Mouse (Mus musculus) heart, embryonic 11.5 days (tissue): ENCODE data around the gene Nfic. TPM values are rescaled to one million over a fixed set of nuclear protein-coding genes. Genes with fewer than 3 reads are reported as not detected.

ENCODE experiments used
- ATAC-seq: fragments of 200-750 bp; cut with Nextera tagmentation; replicated peaks from 2 replicates; pipeline ENCODE4 v1.8.0; 2017; ENCODE audit warnings: moderate library complexity; ENCODE audit not compliant: insufficient number of reproducible peaks, low FRiP score, low TSS enrichment
- H3K27ac ChIP-seq: fragments of 300-500 bp; sonication (generic); 2 replicates; pipeline ENCODE4 v1.5.1; 2014; ENCODE audit warnings: mild to moderate bottlenecking, low read depth, low read length
- H3K27me3 ChIP-seq: fragments of 300-500 bp; sonication (generic); 2 replicates; pipeline ENCODE4 v1.6.1; 2014; ENCODE audit warnings: mild to moderate bottlenecking, low read length, mixed read lengths; ENCODE audit not compliant: control insufficient read depth, insufficient read depth
- H3K36me3 ChIP-seq: fragments of 300-500 bp; sonication (generic); 2 replicates; pipeline ENCODE4 v1.6.1; 2014; ENCODE audit warnings: mild to moderate bottlenecking, low read length, moderate library complexity, mixed read lengths; ENCODE audit not compliant: control insufficient read depth, insufficient read depth
- H3K4me1 ChIP-seq: fragments of 300-500 bp; sonication (generic); 2 replicates; pipeline ENCODE4 v1.6.1; 2014; ENCODE audit warnings: low read length; ENCODE audit not compliant: control insufficient read depth, insufficient read depth
- H3K4me2 ChIP-seq: fragments of 300-500 bp; sonication (generic); 2 replicates; pipeline ENCODE4 v1.6.1; 2014; ENCODE audit warnings: mild to moderate bottlenecking, moderate library complexity
- H3K4me3 ChIP-seq: fragments of 300-500 bp; sonication (generic); 2 replicates; pipeline ENCODE4 v1.5.1; 2014; ENCODE audit warnings: low read depth, low read length
- H3K9ac ChIP-seq: fragments of 300-500 bp; sonication (generic); 2 replicates; pipeline ENCODE4 v1.6.1; 2014; ENCODE audit warnings: mild to moderate bottlenecking, low read depth, low read length, moderate library complexity
- H3K9me3 ChIP-seq: fragments of 300-500 bp; sonication (generic); replicated peaks from 2 replicates; pipeline ENCODE4 v1.6.1; 2016; ENCODE audit warnings: low read length; ENCODE audit not compliant: control insufficient read depth
- WGBS: fragments of 180-500 bp; shearing (Covaris S2); extraction: QIAGEN DNeasy Blood & Tissue Kit; methylation state at CpG from one replicate; pipeline ENCODE4 v1.1.7; 2014; ENCODE audit not compliant: insufficient replicate concordance; 5-methylcytosine and 5-hydroxymethylcytosine counted together
- polyA plus RNA-seq: library from polyadenylated mRNA; unstranded; fragments of >200 nt; fragmentation: Nextera tagmentation; extraction: Ambion mirVana; gene quantifications from 2 replicates; pipeline ENCODE4 v1.2.1, GENCODE M21; 2014

The Nfic gene
- polyA plus RNA-seq, 1 experiment from 2014 or later, result 28.1 TPM

DNA sequence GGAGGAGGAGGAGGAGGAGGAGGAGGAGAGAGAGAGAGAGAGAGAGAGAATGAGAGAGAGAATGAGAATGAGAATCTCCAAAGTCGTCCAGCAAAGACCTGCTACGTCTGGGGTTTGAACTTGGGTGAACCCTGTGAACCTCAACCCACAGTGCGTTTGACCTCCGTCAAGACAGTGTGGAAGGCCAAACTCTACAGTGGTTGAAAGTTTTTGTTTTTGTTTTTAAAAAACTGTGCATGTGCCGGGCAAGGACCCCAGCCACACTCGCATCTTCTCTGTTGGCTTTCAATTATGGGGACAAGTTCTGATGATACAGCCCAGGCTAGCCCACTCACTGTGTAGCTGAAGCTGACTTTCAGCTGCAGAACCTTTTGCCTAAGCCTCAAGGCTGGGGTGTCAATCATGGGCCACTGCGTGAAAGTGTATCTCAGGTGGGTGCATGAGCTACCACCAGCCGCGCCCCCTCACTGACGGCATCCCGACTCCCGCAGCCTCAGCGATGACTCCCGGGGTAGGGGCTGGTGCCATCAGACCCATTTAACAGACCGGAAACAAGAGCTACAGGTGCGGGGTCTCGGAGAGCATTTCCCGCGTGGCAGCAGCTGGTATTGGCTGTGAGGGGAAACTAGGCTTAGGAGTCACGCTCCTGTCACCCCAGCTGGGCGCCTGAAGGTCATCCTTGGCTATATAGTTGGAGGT lies 23.1 kb downstream of the Nfic start:
- WGBS, result 62% methylated on average over 21 of the region's 21 CpGs
- Histone ChIP-seq H3K9me3 (no peaks in the 10 kb centered on the region), H3K36me3 (no peaks in the 10 kb centered on the region), H3K27me3 (peaks cover 16% of the 10 kb centered on the region), H3K4me2 (peak overlapping the region; percentile 61), H3K9ac (no peak overlapping the region), H3K27ac (no peak overlapping the region), H3K4me1 (peaks cover 20% of the 10 kb centered on the region), H3K4me3 (0 out of 2 replicates have a peak overlapping the region, but pooled peaks have one; percentile 12)
- no peak for ATAC-seq

DNA sequence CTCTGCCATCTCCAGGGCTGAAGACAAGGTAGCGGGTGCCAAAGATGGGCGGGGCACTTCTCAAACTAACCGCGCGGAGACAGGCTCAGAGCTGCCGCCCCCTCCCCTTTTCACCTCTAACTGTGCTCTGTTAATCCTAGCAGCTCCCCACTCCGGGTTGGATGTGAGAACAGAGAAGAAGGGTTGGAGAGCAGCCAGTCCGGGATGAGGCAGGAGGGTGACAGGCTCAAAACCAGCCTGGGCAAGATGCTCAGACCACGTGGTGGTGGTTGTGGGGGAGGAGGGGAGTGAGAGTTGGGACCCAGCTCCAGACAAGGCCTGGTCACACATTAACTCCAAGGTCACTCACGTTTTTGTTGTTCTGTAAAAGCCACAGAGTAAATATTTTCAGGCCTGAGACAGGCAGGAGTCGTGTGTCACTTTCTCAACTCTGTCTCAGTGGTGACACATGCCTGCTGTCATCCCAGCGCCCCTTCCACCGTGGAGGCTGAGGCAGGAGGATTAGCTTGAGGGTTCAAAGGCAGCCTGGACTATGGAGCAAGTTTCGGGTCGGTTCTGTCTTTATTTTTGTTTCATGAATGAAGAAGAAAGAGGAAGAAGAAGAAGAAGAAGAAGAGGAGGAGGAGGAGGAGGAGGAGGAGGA lies 23.8 kb downstream of the Nfic start:
- Histone ChIP-seq H3K9ac (no peak overlapping the region), H3K4me2 (peak overlapping the region; percentile 97), H3K4me1 (peaks cover 25% of the 10 kb centered on the region), H3K27ac (no peak overlapping the region), H3K36me3 (no peaks in the 10 kb centered on the region), H3K9me3 (no peaks in the 10 kb centered on the region), H3K4me3 (peak overlapping the region; percentile 68), H3K27me3 (peaks cover 16% of the 10 kb centered on the region)
- ATAC-seq, result no peak
- 21% methylated on average over 15 of the region's 15 CpGs for WGBS

DNA sequence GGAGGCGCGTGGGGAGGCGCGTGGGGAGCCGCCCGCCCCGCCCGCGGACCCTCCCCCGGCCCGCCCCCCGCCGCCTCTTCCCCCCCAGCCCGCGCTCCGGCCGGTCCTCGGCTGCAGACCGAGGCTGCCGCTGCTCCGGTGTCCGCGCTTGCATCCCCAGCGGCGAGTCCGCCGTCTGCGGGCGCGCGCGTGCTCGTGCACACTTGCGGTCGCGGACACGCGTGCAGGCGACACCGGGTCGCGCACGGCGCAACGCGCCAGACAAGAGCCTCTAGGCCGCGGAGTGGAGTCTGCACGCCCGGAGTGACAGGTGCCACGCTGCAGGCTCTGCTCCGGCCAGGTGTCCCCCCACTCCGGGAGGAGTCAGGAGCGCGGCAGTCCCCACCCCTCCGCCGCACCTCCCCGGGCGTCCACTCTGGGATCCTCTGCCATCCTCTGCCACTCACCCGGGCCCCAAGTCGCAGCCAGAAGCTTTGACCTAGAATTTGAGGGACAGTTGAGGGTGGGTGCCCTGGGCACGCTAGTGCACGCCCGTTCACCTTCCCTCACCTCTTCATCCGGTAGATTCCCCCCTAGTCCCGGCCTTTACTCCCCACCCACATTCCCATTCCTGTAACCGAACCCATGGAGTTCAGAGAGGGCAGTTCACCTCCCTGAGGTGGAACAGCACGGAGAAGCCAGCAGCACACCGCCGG lies 24.5 kb downstream of the Nfic start:
- Histone ChIP-seq H3K27me3 (peaks cover 16% of the 10 kb centered on the region), H3K27ac (peak overlapping the region; percentile 58), H3K4me3 (peak overlapping the region; percentile 68), H3K9ac (peak overlapping the region; percentile 72), H3K4me2 (peak overlapping the region; percentile 97), H3K36me3 (no peaks in the 10 kb centered on the region), H3K4me1 (peaks cover 27% of the 10 kb centered on the region), H3K9me3 (no peaks in the 10 kb centered on the region)
- 2% methylated on average over 48 of the region's 70 CpGs for WGBS
- no peak for ATAC-seq

DNA sequence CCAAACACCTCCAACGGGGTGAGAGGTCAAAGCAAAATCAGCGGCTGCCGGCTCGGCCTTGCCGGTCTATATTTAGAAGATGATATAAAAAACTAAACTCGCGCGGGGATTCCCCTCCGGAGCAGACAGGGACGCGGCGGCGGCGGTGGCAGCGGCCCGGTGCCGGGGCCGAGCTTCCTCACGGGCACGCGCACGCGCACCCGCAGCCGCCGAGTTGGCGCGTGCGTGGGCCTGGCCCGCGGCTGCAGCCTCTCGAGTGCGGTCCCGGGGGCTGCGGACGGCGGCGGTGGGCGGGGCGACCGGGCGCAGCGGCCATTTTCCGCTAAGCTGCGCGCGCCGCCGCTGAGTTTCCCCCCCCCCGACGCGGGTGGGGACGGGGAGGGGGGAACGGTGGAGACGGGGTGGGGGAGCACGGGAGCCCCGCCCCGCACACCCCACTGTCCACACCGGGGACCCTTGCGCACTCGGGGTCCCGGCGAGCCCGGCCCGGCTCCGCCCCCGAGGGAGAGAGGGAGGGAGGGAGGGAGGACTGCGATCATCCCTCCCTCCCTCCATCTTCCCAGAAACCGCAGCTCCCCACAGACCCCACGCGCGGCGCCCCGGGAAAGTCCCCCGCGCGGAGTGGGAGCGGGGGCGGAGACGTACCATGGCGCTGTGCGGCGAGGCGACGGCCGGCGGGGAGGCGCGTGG lies 25.1 kb downstream of the Nfic start:
- Histone ChIP-seq H3K9me3 (no peaks in the 10 kb centered on the region), H3K27ac (peak overlapping the region; percentile 58), H3K36me3 (no peaks in the 10 kb centered on the region), H3K27me3 (peaks cover 20% of the 10 kb centered on the region), H3K4me2 (peak overlapping the region; percentile 97), H3K4me3 (peak overlapping the region; percentile 68), H3K4me1 (peaks cover 31% of the 10 kb centered on the region), H3K9ac (peak overlapping the region; percentile 72)
- ATAC-seq, result peak; percentile 19; the same call in 1 of the 2 replicates
- under 1% methylated on average over 57 of the region's 89 CpGs for WGBS

DNA sequence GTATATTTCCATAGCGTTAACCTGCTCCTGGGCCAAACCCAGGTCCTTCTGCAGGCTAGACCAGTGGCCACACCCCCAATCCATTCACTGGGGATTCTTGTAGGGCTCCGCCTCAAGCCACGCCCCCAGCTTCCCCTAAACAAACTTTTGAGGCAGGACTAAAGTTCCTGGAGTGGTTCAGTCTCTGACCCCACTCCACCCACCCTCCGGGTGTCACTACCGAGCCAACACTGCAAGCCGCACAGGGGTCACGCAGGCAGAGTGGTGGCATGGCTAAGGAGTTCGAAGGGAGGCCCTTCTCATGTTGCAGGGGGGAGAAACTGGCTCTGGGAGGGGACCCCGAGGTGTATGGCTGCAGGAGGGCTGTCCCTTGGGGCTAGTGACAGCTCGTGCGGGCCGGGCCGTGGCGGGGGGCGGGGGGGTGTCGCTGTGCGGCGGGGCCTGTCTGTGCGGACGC lies 25.8 kb downstream of the Nfic start:
- peak overlapping the region; percentile 68 for H3K4me3 ChIP-seq
- H3K9ac ChIP-seq, result peak overlapping the region; percentile 72
- H3K36me3 ChIP-seq, result no peaks in the 10 kb centered on the region
- under 1% methylated on average over 20 of the region's 20 CpGs for WGBS
- peak overlapping the region; percentile 97 for H3K4me2 ChIP-seq
- peaks cover 22% of the 10 kb centered on the region for H3K27me3 ChIP-seq
- peaks cover 34% of the 10 kb centered on the region for H3K4me1 ChIP-seq
- no peaks in the 10 kb centered on the region for H3K9me3 ChIP-seq
- H3K27ac ChIP-seq, result peak overlapping the region; percentile 58
- peak; percentile 19 for ATAC-seq

DNA sequence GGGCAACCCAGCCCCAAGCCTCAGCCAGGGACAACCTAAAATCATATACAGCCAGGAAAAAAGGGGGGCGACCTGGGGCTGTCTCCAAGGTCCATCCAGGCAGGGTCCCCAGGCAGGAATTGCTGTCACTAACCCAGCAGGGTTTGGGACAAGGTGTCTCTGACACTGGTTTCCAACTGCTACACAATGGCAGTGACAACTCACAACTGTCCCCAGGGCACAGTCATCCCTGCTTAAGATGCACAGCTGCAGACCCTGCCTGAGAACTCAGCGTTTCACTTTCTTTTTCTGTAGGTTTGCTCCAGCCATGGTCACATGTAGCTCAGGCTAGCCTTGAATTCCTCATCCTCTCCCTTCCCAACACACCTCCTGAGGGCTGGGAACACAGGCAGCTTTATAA lies 26.3 kb downstream of the Nfic start:
- Histone ChIP-seq H3K4me2 (peak overlapping the region; percentile 97), H3K4me1 (peaks cover 38% of the 10 kb centered on the region), H3K4me3 (peak overlapping the region; percentile 68; the same call in 1 of the 2 replicates), H3K9me3 (no peaks in the 10 kb centered on the region), H3K9ac (no peak overlapping the region), H3K27ac (no peak overlapping the region), H3K27me3 (peaks cover 22% of the 10 kb centered on the region), H3K36me3 (no peaks in the 10 kb centered on the region)
- ATAC-seq, result no peak
- 29% methylated on average over 2 of the region's 2 CpGs for WGBS

DNA sequence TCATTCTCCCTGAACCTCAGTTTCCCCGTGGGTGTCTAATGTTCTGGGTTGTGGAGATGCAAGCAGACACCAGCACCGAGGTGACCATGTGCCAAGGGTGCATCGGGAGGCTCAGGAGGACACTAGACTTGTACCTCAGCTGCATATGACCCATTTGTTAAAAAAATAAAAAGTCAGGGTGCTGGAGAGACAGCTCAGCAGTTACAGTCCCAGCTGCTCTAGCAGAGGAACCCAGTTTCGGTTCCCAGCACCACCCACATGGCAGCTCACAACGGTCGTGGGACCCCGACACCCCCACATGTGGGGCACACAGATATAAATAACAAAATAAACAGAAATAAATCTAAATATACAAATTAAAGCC lies 26.9 kb downstream of the Nfic start:
- no peak overlapping the region for H3K4me3 ChIP-seq
- no peaks in the 10 kb centered on the region for H3K36me3 ChIP-seq
- H3K4me1 ChIP-seq, result peaks cover 40% of the 10 kb centered on the region
- peaks cover 22% of the 10 kb centered on the region for H3K27me3 ChIP-seq
- no peak overlapping the region for H3K27ac ChIP-seq
- no peak for ATAC-seq
- WGBS, result 83% methylated on average over 7 of the region's 7 CpGs
- no peaks in the 10 kb centered on the region for H3K9me3 ChIP-seq
- H3K9ac ChIP-seq, result no peak overlapping the region
- no peak overlapping the region for H3K4me2 ChIP-seq

DNA sequence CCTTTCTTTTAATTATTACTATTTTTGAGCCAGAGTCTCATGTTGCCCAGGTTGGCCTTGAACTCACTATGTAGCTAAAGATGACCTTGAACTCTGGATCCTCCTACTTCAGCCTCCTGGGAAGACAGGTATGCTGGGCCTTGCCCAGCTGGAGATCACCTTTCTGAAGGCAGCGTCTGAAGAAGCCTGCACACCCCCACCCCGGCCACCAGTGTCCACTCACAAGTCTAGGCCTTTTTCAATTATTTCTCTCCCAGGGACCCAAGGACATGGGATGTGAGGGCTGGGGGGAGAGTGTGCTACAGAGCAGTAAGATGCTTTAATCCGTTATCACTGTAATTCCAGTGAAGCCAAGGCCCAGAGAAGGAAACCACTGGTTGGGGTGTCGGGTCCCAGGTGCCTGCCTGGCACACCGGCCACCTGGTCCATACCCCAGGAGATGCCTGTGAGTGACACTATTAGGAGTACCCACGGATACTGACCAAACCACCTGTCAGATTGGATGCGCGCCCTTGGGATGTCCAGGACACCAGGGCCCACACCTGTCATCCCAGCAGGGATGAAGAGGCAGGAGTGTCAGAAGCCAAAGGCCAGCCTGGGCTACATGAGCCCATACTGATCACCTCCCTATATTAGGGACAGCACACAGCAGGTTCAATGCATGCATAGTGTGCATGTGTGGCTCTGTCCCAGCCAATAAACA lies 27.5 kb downstream of the Nfic start:
- Histone ChIP-seq H3K27ac (no peak overlapping the region), H3K4me3 (no peak overlapping the region), H3K4me2 (no peak overlapping the region), H3K36me3 (no peaks in the 10 kb centered on the region), H3K9ac (no peak overlapping the region), H3K4me1 (peaks cover 36% of the 10 kb centered on the region), H3K27me3 (peaks cover 22% of the 10 kb centered on the region), H3K9me3 (no peaks in the 10 kb centered on the region)
- WGBS, result 77% methylated on average over 8 of the region's 8 CpGs
- ATAC-seq, result no peak
